Mouse (Mus musculus): Measurements from ENCODE around the gene Kcnk7. TPM values are rescaled to one million over a fixed set of nuclear protein-coding genes. Genes with fewer than 3 reads are reported as not detected.

Gene Kcnk7
- polyA plus RNA-seq, 1 experiment from 2014 or later, result 1.7 TPM

- DNase-seq (ENCODE audit: low spot score), result peak; percentile 98
- H3K4me3 ChIP-seq (ENCODE audit: low read depth, low read length), result peak overlapping the region; percentile 98
- H3K36me3 ChIP-seq (ENCODE audit: control insufficient read depth, insufficient read depth, low read length), result peaks cover 11% of the 10 kb centered on the region; the same call in 1 of the 2 replicates
- ATAC-seq (ENCODE audit: low read depth), result peak; percentile 84
- WGBS, result under 1% methylated on average over 40 of the region's 47 CpGs
- no peaks in the 10 kb centered on the region for H3K27me3 ChIP-seq (replicated peaks; ENCODE audit: control insufficient read depth, insufficient read depth, low read length)
- peak overlapping the region; percentile 73 for H3K9ac ChIP-seq (ENCODE audit: low read depth, low read length)
- peak overlapping the region; percentile 93 for H3K4me2 ChIP-seq (ENCODE audit: low read depth, low read length)
- H3K4me1 ChIP-seq (ENCODE audit: control insufficient read depth, insufficient read depth, low read length), result peaks cover 27% of the 10 kb centered on the region
- no peaks in the 10 kb centered on the region for H3K9me3 ChIP-seq (ENCODE audit: control insufficient read depth, low read length)
- H3K27ac ChIP-seq (replicated peaks; ENCODE audit: low read depth, low read length), result no peak overlapping the region; the same call in 1 of the 2 replicates
Observed at GRCm38 (mm10) chr19:5731264-5731978, 27.3 kb downstream of the Kcnk7 start.

DNA sequence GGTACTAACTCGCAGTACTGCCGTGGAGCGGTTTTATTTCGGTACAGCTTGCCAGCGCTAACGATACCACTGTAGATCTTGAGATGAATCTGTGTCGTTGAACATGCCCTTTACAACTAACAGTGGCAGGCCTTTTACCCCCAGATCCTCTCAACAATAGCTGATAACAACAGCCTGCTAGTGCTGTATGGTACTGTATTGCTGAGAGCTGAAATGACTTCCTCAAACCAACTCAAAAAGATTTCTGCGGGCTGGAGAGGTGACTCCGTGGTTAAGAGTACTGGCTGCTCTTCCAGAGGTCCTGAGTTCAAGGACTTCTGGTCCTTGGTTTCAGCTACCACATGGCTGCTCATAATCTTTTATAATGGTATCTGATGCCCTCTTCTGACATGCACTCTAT lies 30.2 kb downstream of the Kcnk7 start:
- Histone ChIP-seq H3K4me1 (ENCODE audit: control insufficient read depth, insufficient read depth, low read length) (0 out of 2 replicates have a peak, but pooled peaks cover 7% of the 10 kb centered on the region), H3K4me3 (ENCODE audit: low read depth, low read length) (no peak overlapping the region), H3K9ac (ENCODE audit: low read depth, low read length) (no peak overlapping the region), H3K27ac (replicated peaks; ENCODE audit: low read depth, low read length) (no peak overlapping the region), H3K4me2 (ENCODE audit: low read depth, low read length) (no peak overlapping the region), H3K9me3 (ENCODE audit: control insufficient read depth, low read length) (no peaks in the 10 kb centered on the region), H3K27me3 (replicated peaks; ENCODE audit: control insufficient read depth, insufficient read depth, low read length) (no peaks in the 10 kb centered on the region), H3K36me3 (ENCODE audit: control insufficient read depth, insufficient read depth, low read length) (peaks cover 5% of the 10 kb centered on the region; the same call in 1 of the 2 replicates)
- DNase-seq (ENCODE audit: low spot score), result no peak
- 80% methylated on average over 9 of the region's 9 CpGs for WGBS
- no peak for ATAC-seq (ENCODE audit: low read depth)

DNA sequence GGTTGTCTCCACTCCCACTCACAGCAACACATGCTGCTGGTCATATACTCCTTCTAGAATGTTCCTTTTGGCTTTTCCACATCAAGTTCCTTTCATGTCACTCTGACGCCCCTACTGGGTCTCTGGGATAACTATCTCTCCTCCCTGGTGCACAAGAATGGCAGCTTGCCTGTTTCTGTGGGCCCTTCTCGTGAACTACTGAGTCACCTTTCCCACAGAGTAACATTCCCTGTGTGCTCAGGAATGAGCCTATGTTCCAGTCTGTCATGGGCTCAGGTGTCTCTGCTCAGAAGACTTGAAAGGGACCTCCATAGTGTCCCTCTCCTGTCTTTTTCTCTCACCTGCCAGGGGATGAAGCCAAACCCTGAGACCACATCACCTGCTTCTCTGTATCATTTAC lies 35.3 kb downstream of the Kcnk7 start:
- Histone ChIP-seq H3K36me3 (ENCODE audit: control insufficient read depth, insufficient read depth, low read length) (no peaks in the 10 kb centered on the region), H3K4me3 (ENCODE audit: low read depth, low read length) (no peak overlapping the region), H3K4me2 (ENCODE audit: low read depth, low read length) (no peak overlapping the region), H3K4me1 (ENCODE audit: control insufficient read depth, insufficient read depth, low read length) (peaks cover 31% of the 10 kb centered on the region), H3K27me3 (replicated peaks; ENCODE audit: control insufficient read depth, insufficient read depth, low read length) (no peaks in the 10 kb centered on the region), H3K9ac (ENCODE audit: low read depth, low read length) (no peak overlapping the region), H3K27ac (replicated peaks; ENCODE audit: low read depth, low read length) (no peak overlapping the region), H3K9me3 (ENCODE audit: control insufficient read depth, low read length) (no peaks in the 10 kb centered on the region)
- ATAC-seq (ENCODE audit: low read depth), result no peak
- no peak for DNase-seq (ENCODE audit: low spot score)
- WGBS, result 40% methylated on average over 2 of the region's 2 CpGs

DNA sequence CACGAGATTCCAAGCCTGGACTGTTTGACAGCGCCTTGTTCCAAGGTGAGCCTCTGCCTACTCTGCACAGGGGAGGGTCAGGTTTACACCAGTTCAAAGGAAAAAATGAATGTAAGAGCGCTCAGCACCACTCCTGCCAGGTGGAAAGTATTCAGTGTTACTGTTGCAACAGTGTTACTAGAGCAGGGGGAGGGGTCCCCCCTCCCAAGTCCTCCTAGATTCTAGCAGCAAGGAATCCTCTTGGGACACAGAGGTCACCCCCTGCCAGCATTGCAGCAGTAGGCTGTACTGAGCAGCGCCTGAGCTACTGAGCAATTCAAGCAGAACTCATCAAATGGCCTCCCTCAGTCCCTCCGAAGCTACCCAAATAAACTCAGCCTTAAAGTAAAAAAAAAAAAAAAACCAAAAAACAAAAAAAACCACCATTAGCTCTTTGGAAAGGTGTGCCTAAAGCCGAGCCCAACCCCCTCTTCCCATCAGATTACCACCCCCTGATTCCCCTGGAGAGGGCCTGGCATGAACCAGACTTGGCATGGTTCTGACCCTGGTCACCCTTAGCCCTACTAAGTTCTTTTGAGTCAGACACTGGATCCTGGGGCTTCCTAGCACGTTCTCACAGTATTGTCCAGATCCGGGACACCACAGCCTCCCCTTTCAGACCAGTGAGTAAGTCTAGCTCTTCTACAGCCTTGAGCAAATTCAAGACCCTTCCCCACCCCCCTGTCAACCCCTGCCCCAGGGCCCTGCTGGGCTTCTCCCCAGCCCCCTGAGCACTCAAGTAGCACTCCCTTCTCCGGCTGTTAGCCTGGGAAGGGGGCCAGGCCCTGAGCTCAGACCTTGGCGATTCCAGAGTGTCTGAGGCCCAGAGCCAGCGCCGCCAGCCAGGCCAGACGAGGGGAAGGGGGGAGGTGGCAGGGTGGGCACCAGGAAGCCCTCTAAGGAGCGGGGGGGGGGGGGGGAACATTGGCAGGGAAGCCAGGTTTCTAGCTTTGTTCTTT lies 36.5 kb downstream of the Kcnk7 start, which contains the start of gene Ltbp3:
TSS of gene Ltbp3 (plus strand) at position 585 of the 998 bp plus-strand sequence.
- H3K27ac ChIP-seq (replicated peaks; ENCODE audit: low read depth, low read length), result peak within 1 kb of the TSS; percentile 96
- H3K9me3 ChIP-seq (ENCODE audit: control insufficient read depth, low read length), result no peaks in the 10 kb centered on the region
- peak within 1 kb of the TSS; percentile 86 for H3K9ac ChIP-seq (ENCODE audit: low read depth, low read length)
- 14% methylated on average over 11 of the region's 14 CpGs for WGBS
- DNase-seq (ENCODE audit: low spot score) (peak; percentile 86), ATAC-seq (ENCODE audit: low read depth) (peak; percentile 70)
- H3K4me3 ChIP-seq (ENCODE audit: low read depth, low read length), result peak within 1 kb of the TSS; percentile 66
- no peaks in the 10 kb centered on the region for H3K36me3 ChIP-seq (ENCODE audit: control insufficient read depth, insufficient read depth, low read length)
- peak within 1 kb of the TSS; percentile 91 for H3K4me2 ChIP-seq (ENCODE audit: low read depth, low read length)
- H3K4me1 ChIP-seq (ENCODE audit: control insufficient read depth, insufficient read depth, low read length), result peaks cover 36% of the 10 kb centered on the region
- H3K27me3 ChIP-seq (replicated peaks; ENCODE audit: control insufficient read depth, insufficient read depth, low read length), result peaks cover 5% of the 10 kb centered on the region

DNA sequence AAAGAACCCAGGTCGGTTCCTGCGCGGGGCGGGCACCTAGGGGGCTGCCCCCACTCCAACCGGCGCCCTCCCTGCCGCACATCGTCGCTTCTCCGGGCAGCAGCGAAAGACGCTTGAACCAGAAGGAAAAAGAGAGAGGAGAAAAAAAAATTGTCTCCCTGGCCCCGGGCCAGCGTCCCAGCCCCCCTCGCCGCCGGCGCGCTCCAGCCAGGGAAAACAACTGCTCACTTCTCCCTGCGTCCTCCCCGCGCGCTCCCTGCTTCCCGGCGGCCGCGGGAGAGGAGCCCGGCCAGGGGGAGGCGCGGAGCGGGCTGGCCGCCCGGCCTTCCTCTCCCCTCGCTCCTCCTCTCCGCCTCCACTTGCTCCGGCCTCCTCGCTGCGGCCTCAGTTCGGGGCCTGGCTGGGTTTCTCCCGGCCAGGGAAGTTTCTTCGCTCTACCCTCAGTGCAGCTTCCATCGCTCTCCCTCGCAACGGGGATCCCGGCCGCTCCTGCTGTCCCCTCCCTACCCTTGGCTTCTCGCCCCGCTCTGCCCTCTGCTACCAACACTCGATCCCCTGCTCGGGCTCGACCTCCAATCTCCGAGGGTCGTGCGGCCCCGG lies 37.6 kb downstream of the Kcnk7 start:
- Histone ChIP-seq H3K4me2 (ENCODE audit: low read depth, low read length) (peak overlapping the region; percentile 91), H3K27me3 (replicated peaks; ENCODE audit: control insufficient read depth, insufficient read depth, low read length) (peaks cover 14% of the 10 kb centered on the region), H3K27ac (replicated peaks; ENCODE audit: low read depth, low read length) (peak overlapping the region; percentile 96), H3K4me3 (ENCODE audit: low read depth, low read length) (peak overlapping the region; percentile 66), H3K9me3 (ENCODE audit: control insufficient read depth, low read length) (no peaks in the 10 kb centered on the region), H3K4me1 (ENCODE audit: control insufficient read depth, insufficient read depth, low read length) (peaks cover 43% of the 10 kb centered on the region), H3K9ac (ENCODE audit: low read depth, low read length) (peak overlapping the region; percentile 86), H3K36me3 (ENCODE audit: control insufficient read depth, insufficient read depth, low read length) (no peaks in the 10 kb centered on the region)
- ATAC-seq (ENCODE audit: low read depth) (peak; percentile 89), DNase-seq (ENCODE audit: low spot score) (peak; percentile 92)
- WGBS, result under 1% methylated on average over 28 of the region's 55 CpGs

DNA sequence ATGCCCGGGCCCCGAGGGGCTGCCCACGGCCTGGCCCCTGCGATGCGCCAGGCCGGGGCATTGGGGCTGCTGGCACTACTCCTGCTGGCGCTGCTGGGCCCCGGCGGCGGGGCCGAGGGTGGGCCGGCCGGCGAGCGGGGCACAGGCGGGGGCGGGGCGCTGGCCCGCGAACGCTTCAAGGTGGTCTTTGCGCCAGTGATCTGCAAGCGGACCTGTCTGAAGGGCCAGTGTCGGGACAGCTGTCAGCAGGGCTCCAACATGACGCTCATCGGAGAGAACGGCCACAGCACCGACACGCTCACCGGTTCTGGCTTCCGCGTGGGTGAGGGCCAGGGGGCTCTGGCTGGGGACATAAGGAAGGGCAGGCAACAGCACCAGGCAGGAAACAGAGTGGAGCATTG lies 38.1 kb downstream of the Kcnk7 start:
- peak overlapping the region; percentile 91 for H3K4me2 ChIP-seq (ENCODE audit: low read depth, low read length)
- ATAC-seq (ENCODE audit: low read depth) (peak; percentile 8), DNase-seq (ENCODE audit: low spot score) (no peak)
- no peaks in the 10 kb centered on the region for H3K9me3 ChIP-seq (ENCODE audit: control insufficient read depth, low read length)
- H3K4me3 ChIP-seq (ENCODE audit: low read depth, low read length), result peak overlapping the region; percentile 66
- peaks cover 43% of the 10 kb centered on the region for H3K4me1 ChIP-seq (ENCODE audit: control insufficient read depth, insufficient read depth, low read length)
- H3K27me3 ChIP-seq (replicated peaks; ENCODE audit: control insufficient read depth, insufficient read depth, low read length), result peaks cover 14% of the 10 kb centered on the region
- H3K27ac ChIP-seq (replicated peaks; ENCODE audit: low read depth, low read length), result peak overlapping the region; percentile 96
- H3K9ac ChIP-seq (ENCODE audit: low read depth, low read length), result peak overlapping the region; percentile 86
- 3% methylated on average over 24 of the region's 32 CpGs for WGBS
- H3K36me3 ChIP-seq (ENCODE audit: control insufficient read depth, insufficient read depth, low read length), result no peaks in the 10 kb centered on the region

DNA sequence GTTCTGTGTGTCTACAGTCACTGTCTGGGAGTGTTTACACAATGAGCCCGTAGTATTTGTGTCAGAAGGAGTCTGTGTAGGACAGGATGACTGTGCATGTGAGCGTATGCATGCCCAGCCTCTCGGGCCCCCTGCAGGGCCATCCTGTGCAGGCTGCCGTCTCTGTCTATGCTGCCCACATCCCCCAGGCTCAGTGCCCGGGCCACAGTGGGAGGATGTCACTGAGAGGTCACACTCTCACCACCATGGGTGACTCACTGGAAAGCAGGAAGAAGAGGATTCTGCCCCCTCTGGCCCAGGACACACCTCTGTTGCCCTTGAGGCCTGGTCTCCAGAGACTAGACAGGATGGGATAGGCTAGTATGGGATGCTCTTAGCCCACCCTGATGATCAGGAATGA lies 39.4 kb downstream of the Kcnk7 start:
- ATAC-seq (ENCODE audit: low read depth), result no peak
- H3K4me1 ChIP-seq (ENCODE audit: control insufficient read depth, insufficient read depth, low read length), result peaks cover 43% of the 10 kb centered on the region
- peak overlapping the region; percentile 8; the same call in 1 of the 2 replicates for H3K4me3 ChIP-seq (ENCODE audit: low read depth, low read length)
- WGBS, result 40% methylated on average over 5 of the region's 5 CpGs
- no peaks in the 10 kb centered on the region for H3K9me3 ChIP-seq (ENCODE audit: control insufficient read depth, low read length)
- H3K27ac ChIP-seq (replicated peaks; ENCODE audit: low read depth, low read length), result no peak overlapping the region
- no peak for DNase-seq (ENCODE audit: low spot score)
- peaks cover 9% of the 10 kb centered on the region; the same call in 1 of the 2 replicates for H3K36me3 ChIP-seq (ENCODE audit: control insufficient read depth, insufficient read depth, low read length)
- peaks cover 14% of the 10 kb centered on the region for H3K27me3 ChIP-seq (replicated peaks; ENCODE audit: control insufficient read depth, insufficient read depth, low read length)
- peak overlapping the region; percentile 91 for H3K4me2 ChIP-seq (ENCODE audit: low read depth, low read length)
- 0 out of 2 replicates have a peak overlapping the region, but pooled peaks have one; percentile 86 for H3K9ac ChIP-seq (ENCODE audit: low read depth, low read length)

Measured in embryonic facial prominence, embryonic 14.5 days (tissue).